Mouse (Mus musculus) liver, postnatal 0 days (tissue): ENCODE measurements at regions not wholly inside any gene's neighbourhood (a gene's known extent, or its start where the extent isn't known, plus 50 kb on each side); places are given as distances from the start of the nearest gene placed in this dataset.
"Not testable (repeated sequence)": the region's sequence is repeated elsewhere in the genome, so short reads cannot be mapped to it uniquely, and the experiment has no call there.

Experiments
- ATAC-seq: fragments of 200-750 bp; cut with Nextera tagmentation; 2 replicates; pipeline ENCODE4 v1.8.0; 2017; ENCODE audit warnings: mild to moderate bottlenecking, moderate library complexity
- DNase-seq: peaks from one replicate; pipeline ENCODE4 v3.0.0-alpha.2; 2016
- H3K27ac ChIP-seq: fragments of 300-500 bp; sonication (generic); 2 replicates; pipeline ENCODE4 v1.5.1; 2014; ENCODE audit warnings: antibody characterized with exemption, moderate library complexity, mild to moderate bottlenecking, low read depth
- H3K27me3 ChIP-seq: fragments of 300-500 bp; sonication (generic); 2 replicates; pipeline ENCODE4 v1.6.1; 2014; ENCODE audit warnings: low read length, control low read depth, mixed read lengths; ENCODE audit not compliant: insufficient read depth
- H3K36me3 ChIP-seq: fragments of 300-500 bp; sonication (generic); replicated peaks from 2 replicates; pipeline ENCODE4 v1.6.1; 2014; ENCODE audit warnings: mild to moderate bottlenecking, control low read depth, low read length, moderate library complexity, mixed read lengths; ENCODE audit not compliant: insufficient read depth
- H3K4me1 ChIP-seq: fragments of 300-500 bp; sonication (generic); 2 replicates; pipeline ENCODE4 v1.6.1; 2014; ENCODE audit warnings: antibody characterized with exemption, mild to moderate bottlenecking, control low read depth; ENCODE audit not compliant: insufficient read depth
- H3K4me2 ChIP-seq: fragments of 300-500 bp; sonication (generic); 2 replicates; pipeline ENCODE4 v1.6.1; 2014; ENCODE audit warnings: low read depth, mild to moderate bottlenecking, low read length, moderate library complexity, mixed read lengths
- H3K4me3 ChIP-seq: fragments of 300-500 bp; sonication (generic); 2 replicates; pipeline ENCODE4 v1.5.1; 2014; ENCODE audit warnings: low read depth, low read length
- H3K9ac ChIP-seq: fragments of 300-500 bp; sonication (generic); replicated peaks from 2 replicates; pipeline ENCODE4 v1.6.1; 2014; ENCODE audit warnings: mild to moderate bottlenecking, moderate library complexity
- H3K9me3 ChIP-seq: fragments of 300-500 bp; sonication (generic); 2 replicates; pipeline ENCODE4 v1.6.1; 2016; ENCODE audit warnings: mild to moderate bottlenecking, control low read depth, low read length, mixed read lengths
- CTCF ChIP-seq: sonication (generic); IDR thresholded peaks from 2 replicates; pipeline ENCODE4 v1.5.1; 2016; ENCODE audit warnings: antibody characterized with exemption, low read depth
- EP300 ChIP-seq: IDR thresholded peaks from 2 replicates; pipeline ENCODE4 v1.6.1; 2016; ENCODE audit warnings: antibody characterized with exemption, low read depth, mild to moderate bottlenecking
- WGBS: fragments of 180-500 bp; shearing (Covaris S2); extraction: QIAGEN DNeasy Blood & Tissue Kit; methylation state at CpG from one replicate; pipeline ENCODE4 v1.1.7; 2014; ENCODE audit not compliant: insufficient replicate concordance; 5-methylcytosine and 5-hydroxymethylcytosine counted together

GRCm38 (mm10) chr4:35310396-35310977 is 84.5 kb upstream of the C9orf72 start:
- Histone ChIP-seq H3K4me2 (no peak overlapping the region), H3K4me1 (no peaks in the 10 kb centered on the region), H3K9me3 (no peaks in the 10 kb centered on the region), H3K27ac (no peak overlapping the region), H3K36me3 (no peaks in the 10 kb centered on the region), H3K4me3 (no peak overlapping the region), H3K27me3 (no peaks in the 10 kb centered on the region), H3K9ac (no peak overlapping the region)
- ATAC-seq (no peak), DNase-seq (peak; percentile 36)
- WGBS = 50% methylated on average over 5 of the region's 5 CpGs
- TF ChIP-seq EP300 (no peak), CTCF (peak; percentile 65)

DNA sequence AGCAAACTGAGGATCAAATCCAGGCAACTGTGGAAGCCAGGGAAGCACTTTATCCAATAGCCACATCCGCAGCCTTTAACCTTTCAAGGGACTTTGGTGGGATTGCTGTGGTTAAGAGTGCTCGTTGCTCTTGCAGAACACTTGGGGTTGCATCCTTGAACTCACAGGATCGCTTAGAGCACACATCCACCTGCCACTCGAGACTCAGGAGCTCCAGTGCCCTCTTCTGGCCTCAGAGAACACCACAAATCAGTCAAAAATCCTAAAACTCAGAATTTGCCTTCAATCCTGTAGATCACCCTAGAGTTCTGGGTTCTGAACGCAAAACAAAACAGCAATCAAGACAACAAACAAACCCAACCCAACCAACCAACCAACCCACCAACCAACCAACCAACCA is 82.2 kb upstream of the C9orf72 start:
- DNase-seq (no peak), ATAC-seq (no peak)
- Histone ChIP-seq H3K4me1 (no peaks in the 10 kb centered on the region), H3K36me3 (no peaks in the 10 kb centered on the region), H3K4me2 (no peak overlapping the region), H3K9me3 (no peaks in the 10 kb centered on the region), H3K4me3 (no peak overlapping the region), H3K9ac (no peak overlapping the region), H3K27me3 (no peaks in the 10 kb centered on the region), H3K27ac (no peak overlapping the region)
- WGBS = 55% methylated on average over 5 of the region's 5 CpGs
- TF ChIP-seq CTCF = peak; percentile 29; the same call in 1 of the 2 replicates
- TF ChIP-seq EP300 = no peak

GRCm38 (mm10) chr4:35305210-35305609 is 79.2 kb upstream of the C9orf72 start:
- Histone ChIP-seq H3K9me3 (no peaks in the 10 kb centered on the region), H3K4me1 (no peaks in the 10 kb centered on the region), H3K4me2 (no peak overlapping the region), H3K27ac (no peak overlapping the region), H3K27me3 (no peaks in the 10 kb centered on the region), H3K36me3 (no peaks in the 10 kb centered on the region), H3K9ac (no peak overlapping the region), H3K4me3 (no peak overlapping the region)
- DNase-seq (no peak), ATAC-seq (no peak)
- no peak for TF ChIP-seq EP300
- TF ChIP-seq CTCF = no peak
- 59% methylated on average over 1 of the region's 1 CpGs for WGBS

DNA sequence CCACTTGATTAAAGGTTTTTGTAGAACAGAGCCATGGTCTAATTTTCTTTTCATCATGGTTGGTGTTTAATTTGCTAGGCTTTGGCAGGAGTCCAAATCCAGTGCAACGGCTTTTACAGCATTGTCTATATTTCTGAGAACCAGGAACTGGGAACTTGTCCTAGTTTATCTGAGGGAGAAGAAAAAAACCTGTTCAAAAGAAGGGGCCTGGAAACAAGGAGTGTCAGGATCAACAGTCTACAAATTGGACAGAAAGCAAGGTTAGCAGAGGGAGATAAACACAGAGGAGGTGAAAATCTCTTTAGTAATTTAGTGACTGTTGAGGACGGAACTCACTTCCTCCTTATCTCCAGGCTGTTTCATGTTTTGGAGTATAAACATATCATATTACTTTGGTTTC is 74.9 kb upstream of the C9orf72 start:
- H3K27ac ChIP-seq = no peak overlapping the region
- no peak overlapping the region for H3K4me2 ChIP-seq
- ATAC-seq = no peak
- no peaks in the 10 kb centered on the region for H3K36me3 ChIP-seq
- TF ChIP-seq CTCF = no peak
- TF ChIP-seq EP300 = no peak
- no peak overlapping the region for H3K9ac ChIP-seq
- H3K4me1 ChIP-seq = no peaks in the 10 kb centered on the region
- H3K9me3 ChIP-seq = no peaks in the 10 kb centered on the region
- 37% methylated on average over 2 of the region's 2 CpGs for WGBS
- H3K27me3 ChIP-seq = no peaks in the 10 kb centered on the region
- no peak overlapping the region for H3K4me3 ChIP-seq
- no peak for DNase-seq

- H3K36me3 ChIP-seq, ATAC-seq, H3K27ac ChIP-seq, H3K4me1 ChIP-seq, H3K27me3 ChIP-seq, H3K9me3 ChIP-seq, H3K4me3 ChIP-seq, H3K4me2 ChIP-seq, H3K9ac ChIP-seq, DNase-seq: not testable (repeated sequence)
- WGBS = 79% methylated on average over 4 of the region's 4 CpGs
Measured at GRCm38 (mm10) chr4:35300374-35300773, 74.4 kb upstream of the C9orf72 start.

DNA sequence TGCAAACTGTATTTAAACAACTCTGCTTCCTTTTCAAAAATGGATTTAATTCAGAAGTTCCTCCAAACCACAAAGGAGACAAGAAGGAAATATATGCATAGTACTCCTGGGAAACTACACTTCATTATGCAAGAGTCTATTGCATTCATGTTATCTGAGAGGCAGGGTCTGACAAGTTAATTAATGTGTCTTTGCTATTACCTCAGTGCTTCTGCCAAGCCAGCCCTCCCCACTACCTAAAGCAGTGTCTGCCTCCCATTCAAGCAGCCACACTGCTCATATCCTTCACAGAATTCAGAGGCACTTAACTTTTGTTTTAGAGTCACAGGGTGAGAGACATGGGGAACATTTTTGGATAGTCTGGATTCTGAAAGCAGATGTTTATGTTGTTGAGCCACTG is 58.6 kb upstream of the C9orf72 start:
- no peak for DNase-seq
- no peak overlapping the region for H3K27ac ChIP-seq
- no peaks in the 10 kb centered on the region for H3K4me1 ChIP-seq
- no peaks in the 10 kb centered on the region for H3K9me3 ChIP-seq
- no peaks in the 10 kb centered on the region for H3K27me3 ChIP-seq
- ATAC-seq = no peak
- H3K36me3 ChIP-seq = no peaks in the 10 kb centered on the region
- TF ChIP-seq EP300 = no peak
- no peak for TF ChIP-seq CTCF
- no peak overlapping the region for H3K4me2 ChIP-seq
- H3K9ac ChIP-seq = no peak overlapping the region
- no peak overlapping the region for H3K4me3 ChIP-seq
